Mouse (Mus musculus) brain, embryonic 14.5 days (tissue): Measurements from ENCODE around the gene Klrg1.

Experiments used
- CTCF ChIP-seq: fragments of 200-500 bp; IDR thresholded peaks from 2 replicates; pipeline ENCODE4 v1.5.1; 2012; ENCODE audit warnings: inconsistent platforms, mild to moderate bottlenecking, moderate library complexity, borderline replicate concordance; ENCODE audit not compliant: insufficient read depth, insufficient read length; ENCODE audit errors: extremely low read depth
- POLR2A ChIP-seq: fragments of 200-500 bp; IDR thresholded peaks from 2 replicates; pipeline ENCODE4 v1.6.1; 2012; ENCODE audit warnings: mild to moderate bottlenecking, inconsistent platforms, borderline replicate concordance; ENCODE audit not compliant: poor library complexity, insufficient read depth, insufficient read length, severe bottlenecking; ENCODE audit errors: extremely low read depth

DNA sequence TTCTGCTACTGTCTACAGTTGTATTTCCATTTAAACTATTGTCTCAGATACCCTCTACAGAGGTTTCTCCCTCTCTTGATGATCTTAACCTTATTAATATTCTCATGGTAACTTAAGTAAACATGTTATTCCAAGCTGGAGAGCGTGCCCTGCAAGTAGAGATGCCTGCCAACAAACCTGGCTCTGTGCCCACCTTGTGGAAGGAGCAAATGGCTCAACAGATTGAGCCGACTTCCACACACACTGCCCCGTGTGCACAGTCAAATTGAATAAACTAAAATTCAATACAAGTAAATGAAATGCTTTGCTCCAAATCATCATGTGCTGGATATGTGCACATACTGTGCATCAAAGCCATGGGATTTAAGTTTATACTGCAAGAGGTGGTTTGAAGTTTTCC lies 14.1 kb downstream of the Klrg1 start:
- no peak for TF ChIP-seq CTCF
- no peak for TF ChIP-seq POLR2A
